Mouse (Mus musculus): Measurements from ENCODE around the gene Gtsf1. TPM values are rescaled to one million over a fixed set of nuclear protein-coding genes. Genes with fewer than 3 reads are reported as not detected.

Gene Gtsf1
- polyA plus RNA-seq, 1 experiment from 2014 or later, result not detected

Other genes starting within 250 kb of the Gtsf1 start
- 143 and 144 TPM in 2 replicates for gene Cbx5, start 190.7 kb downstream of the Gtsf1 start, polyA plus RNA-seq (2015; fragmentation: Nextera tagmentation; extraction: Ambion mirVana)
- 901 and 926 TPM in 2 replicates for gene Hnrnpa1, start 190.0 kb downstream of the Gtsf1 start, polyA plus RNA-seq (2015; fragmentation: Nextera tagmentation; extraction: Ambion mirVana)
- gene Nfe2, start 172.1 kb downstream of the Gtsf1 start, polyA plus RNA-seq (2015; fragmentation: Nextera tagmentation; extraction: Ambion mirVana), result 1.1 and 1.4 TPM in 2 replicates
- 219 and 222 TPM in 2 replicates for gene Copz1, start 157.8 kb downstream of the Gtsf1 start, polyA plus RNA-seq (2015; fragmentation: Nextera tagmentation; extraction: Ambion mirVana)
- 0.23 and 0.34 TPM in 2 replicates for gene Gpr84, start 119.9 kb downstream of the Gtsf1 start, polyA plus RNA-seq (2015; fragmentation: Nextera tagmentation; extraction: Ambion mirVana)
- gene Zfp385a, start 90.4 kb downstream of the Gtsf1 start, polyA plus RNA-seq (2015; fragmentation: Nextera tagmentation; extraction: Ambion mirVana), result 18.6 and 19.9 TPM in 2 replicates
- 8.6 and 8.9 TPM in 2 replicates for gene Itga5, start 63.7 kb downstream of the Gtsf1 start, polyA plus RNA-seq (2015; fragmentation: Nextera tagmentation; extraction: Ambion mirVana)
- not detected in 2 replicates for gene Gtsf2, start 18.0 kb upstream of the Gtsf1 start, polyA plus RNA-seq (2015; fragmentation: Nextera tagmentation; extraction: Ambion mirVana)
- gene Nckap1l, start 23.3 kb upstream of the Gtsf1 start, polyA plus RNA-seq (2015; fragmentation: Nextera tagmentation; extraction: Ambion mirVana), result 1.7 and 2.3 TPM in 2 replicates
- 81.6 and 84.0 TPM in 2 replicates for gene Pde1b, start 72.6 kb upstream of the Gtsf1 start, polyA plus RNA-seq (2015; fragmentation: Nextera tagmentation; extraction: Ambion mirVana)
- 99.2 and 101 TPM in 2 replicates for gene Ppp1r1a, start 107.5 kb upstream of the Gtsf1 start, polyA plus RNA-seq (2015; fragmentation: Nextera tagmentation; extraction: Ambion mirVana)
- gene Glycam1, start 134.6 kb upstream of the Gtsf1 start, polyA plus RNA-seq (2015; fragmentation: Nextera tagmentation; extraction: Ambion mirVana), result not detected in 2 replicates

Data from hindbrain, embryonic 13.5 days (tissue).